Mouse (Mus musculus): ENCODE data around the gene Sytl2. TPM values are rescaled to one million over a fixed set of nuclear protein-coding genes. Genes with fewer than 3 reads are reported as not detected.

Gene Sytl2
- polyA plus RNA-seq (2012; rRNA removed): 90.2 and 106 TPM in 2 replicates

DNA sequence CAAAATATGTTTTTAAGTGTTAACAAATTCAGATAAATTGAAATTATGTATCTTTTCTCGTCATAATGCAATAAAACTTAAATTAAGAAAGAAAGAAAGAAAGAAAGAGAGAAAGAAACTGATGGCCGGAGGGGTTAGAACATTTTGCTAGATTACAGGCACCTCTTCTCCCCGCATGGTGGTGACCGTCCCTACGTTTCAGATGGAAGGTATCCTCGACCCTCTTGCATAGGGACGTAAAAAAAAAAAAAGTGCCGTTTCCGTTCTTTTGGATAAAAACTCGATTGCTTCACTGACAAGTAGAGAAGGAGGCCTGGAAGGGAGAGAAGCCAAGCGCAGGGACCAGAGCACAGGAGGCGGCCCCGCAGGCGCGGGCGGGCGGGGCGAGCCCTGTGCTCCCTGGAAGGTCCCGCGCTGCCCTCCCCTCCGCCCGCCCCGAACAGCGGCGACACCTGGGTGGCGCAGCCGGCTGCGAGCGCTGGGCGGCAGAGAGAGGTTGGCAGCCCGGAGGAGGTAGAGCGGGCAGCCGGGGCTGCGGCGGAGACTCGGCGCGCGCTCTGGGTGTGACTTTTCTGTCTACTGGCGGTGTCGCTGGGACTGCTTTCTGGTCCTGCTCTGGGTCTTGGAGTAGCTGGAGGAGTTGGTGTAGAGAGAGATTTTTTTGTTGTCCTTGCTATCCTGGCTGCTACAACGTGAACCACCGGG, at the start of gene Sytl2:
TSS of gene Sytl2 (plus strand) at position 311 of the 705 bp plus-strand sequence.
- peak; percentile 70 for DNase-seq (ENCODE audit: low spot score)

DNA sequence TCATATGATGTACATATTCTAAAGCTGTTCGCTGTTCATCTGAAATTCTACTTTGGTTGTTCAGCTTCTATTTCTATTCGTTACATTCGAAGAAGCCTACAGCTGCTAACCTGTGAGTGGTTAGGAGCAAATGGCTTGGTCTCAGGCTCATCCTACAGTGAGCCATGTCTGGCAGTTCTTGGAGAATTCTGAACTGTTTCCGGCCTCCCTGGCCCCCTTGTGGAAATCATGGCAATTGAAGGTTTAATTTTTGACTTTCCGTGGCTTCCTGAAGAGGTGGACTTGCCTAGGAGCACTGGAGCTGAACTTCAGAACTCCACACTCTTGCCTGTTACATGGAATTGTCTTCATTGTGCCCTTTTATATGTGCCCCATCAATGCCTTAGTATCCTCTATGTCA, 49.1 kb upstream of the Sytl2 start:
- DNase-seq (ENCODE audit: low spot score): no peak

DNA sequence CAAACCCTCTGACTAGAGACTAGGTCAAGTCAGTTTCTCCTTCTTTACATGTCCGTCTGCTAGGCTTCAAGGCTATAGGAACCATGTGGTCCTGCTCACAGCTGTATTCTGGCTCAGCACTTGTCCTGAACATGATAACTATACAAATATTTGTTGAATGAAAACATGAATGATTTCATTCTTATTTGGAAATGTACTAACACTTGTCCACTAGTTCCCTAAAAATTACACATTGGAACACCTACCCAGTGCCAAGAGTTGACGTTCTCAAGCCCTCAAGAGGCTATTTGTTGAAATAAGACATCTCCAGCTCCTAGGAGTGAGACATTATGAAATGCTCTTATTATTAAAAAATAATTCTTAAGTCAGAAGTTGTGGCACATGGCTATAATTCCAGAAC, 43.4 kb upstream of the Sytl2 start:
- no peak for DNase-seq (ENCODE audit: low spot score)

DNA sequence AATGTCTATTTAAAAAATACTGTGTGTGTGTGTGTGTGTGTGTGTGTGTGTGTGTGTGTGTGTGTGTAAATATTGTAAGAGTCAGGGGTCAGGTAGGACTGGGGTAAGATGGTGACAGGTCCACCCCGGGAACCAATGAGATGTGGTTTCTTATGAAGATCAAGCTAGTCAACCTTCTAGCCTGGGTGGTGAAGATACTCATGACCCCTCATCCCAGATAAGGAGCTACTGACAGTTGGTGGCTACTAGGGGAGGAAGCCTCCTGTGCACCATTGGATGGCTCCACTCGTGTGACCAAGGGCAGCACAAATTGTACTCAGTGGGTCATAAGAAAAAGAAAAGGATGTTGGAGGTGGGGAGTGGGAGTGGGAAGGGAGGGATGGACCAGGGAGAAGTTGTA, 42.2 kb upstream of the Sytl2 start:
- DNase-seq (ENCODE audit: low spot score): no peak

DNA sequence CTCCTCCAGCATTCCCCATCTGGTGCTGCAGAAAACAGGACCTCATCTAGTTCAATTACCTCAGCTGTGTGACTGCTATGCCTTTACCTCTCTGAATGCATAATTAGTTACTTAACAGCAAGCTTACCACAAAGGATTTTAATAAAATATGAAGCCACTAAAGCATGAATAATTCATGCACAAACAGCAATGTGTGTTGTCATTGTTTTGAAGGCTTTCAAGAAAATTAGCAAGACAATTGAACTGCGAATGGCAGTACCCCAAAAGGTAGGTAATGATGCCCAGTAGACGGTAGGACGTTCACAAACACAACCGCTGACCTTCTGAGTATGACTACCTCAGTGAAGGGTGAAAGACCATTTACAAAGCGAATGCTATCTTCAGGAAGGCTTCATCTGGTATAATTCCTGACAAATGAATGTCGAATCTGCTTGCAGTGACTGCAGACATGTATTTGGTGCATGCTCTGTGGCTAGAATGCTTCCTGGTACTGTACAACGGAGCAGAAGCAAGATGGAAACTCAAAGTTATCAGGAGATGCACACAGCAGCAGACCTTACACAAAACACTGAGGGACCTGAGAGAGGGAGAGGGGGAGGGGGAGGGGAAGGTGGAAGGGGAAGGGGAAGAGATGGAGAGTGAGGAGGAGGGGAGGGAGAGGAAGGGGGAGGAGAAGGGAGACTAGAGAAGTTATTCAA, 40.0 kb upstream of the Sytl2 start:
- no peak for DNase-seq (ENCODE audit: low spot score)

DNA sequence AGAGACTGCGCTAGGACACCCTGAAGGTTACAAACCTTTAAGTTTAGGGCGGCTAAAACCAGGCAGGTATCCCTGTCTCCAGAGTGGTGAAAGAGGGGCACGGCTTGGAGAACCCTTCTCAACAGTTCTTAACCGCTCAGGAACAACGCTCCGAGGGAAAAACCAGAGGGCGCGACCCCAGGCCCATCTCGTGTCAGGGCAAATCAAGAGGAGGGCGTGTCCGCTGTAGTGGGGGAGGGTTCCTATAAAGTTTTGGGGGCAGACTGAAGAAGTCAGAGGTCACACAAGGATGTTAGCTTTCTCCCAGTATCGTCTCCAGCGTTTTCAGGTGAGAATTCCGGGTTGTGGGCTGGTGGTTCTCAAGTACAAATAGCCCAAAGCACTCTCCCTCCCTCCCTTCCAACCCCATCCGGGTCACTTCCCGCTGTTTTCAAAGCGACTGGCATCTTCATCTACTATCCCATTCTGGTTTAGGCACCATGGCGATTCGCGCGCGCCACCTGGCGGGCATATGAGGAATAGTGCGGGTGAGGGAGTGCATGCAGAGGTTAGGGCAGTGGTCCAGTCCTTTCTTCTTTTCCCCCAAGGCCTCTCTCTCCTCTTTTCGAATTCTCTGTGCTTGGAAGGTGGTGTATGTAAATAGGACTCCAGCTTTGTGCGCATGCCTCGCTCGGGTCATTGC, 36.6 kb upstream of the Sytl2 start, which contains the start of gene Ccdc83:
TSS of gene Ccdc83 (minus strand) at position 489 of the 682 bp plus-strand sequence.
- DNase-seq (ENCODE audit: low spot score): peak; percentile 66

DNA sequence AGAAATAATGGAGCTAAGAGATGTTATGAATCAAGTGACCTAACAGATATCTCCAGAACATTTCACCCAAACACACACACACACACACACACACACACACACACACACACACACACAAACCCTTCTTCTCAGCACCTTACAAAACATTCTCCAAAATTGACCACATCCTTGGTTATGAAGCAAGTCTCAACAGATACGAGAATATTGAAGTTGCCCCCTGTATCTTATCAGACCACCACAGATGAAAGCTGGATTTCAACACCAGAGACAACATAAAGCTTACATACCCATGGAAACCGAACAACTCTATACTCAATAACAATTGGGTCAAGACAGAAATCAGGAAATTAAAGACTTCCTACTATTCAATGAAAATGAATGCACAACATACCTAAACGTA, 31.9 kb upstream of the Sytl2 start:
- DNase-seq (ENCODE audit: low spot score): no peak

DNA sequence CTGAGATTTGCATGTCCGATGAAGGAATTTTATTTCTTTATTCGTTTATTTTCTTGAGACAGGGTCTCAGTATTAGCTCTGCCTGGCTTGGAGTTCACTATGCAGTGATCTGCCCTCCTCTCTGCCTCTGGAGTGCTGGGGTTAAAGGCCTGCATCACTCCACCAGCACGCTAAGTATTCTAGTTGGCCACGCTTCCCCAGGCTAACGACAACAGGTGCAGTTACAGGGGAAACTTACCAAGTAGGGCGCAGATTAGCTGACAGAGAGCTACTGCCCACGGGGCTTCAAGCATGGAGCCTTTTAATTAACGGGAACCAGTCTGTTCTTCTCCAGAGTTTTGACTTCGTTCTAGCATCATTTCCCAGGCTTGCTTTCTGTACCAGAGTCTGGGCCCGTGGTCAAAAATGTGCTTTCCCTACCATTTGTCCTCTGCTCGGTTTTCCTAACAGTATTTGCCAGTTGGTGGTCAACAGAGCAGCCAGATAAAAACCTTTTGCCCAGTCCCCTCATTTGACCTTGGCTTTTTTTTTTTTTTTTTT, 27.4 kb upstream of the Sytl2 start:
- no peak for DNase-seq (ENCODE audit: low spot score)

DNA sequence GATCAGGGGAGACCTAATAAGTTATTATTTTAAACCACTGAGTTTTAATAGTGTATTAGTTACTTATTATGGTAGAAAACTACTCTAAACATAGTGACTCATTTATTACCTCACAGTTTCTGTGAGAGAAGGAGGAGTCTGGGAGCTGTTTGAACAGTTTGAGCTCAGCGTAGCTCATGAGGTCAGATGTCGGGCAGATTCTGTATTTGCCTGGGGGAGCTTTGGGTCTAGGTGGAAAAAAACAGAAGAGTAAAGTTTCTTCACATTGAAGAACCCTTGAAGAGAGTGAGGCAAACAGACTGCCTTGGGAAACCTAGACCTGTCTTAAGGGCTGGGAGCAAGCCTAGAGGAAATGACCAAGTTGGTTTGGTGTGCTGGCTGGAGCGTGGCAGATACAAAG, 24.8 kb upstream of the Sytl2 start:
- no peak for DNase-seq (ENCODE audit: low spot score)

DNA sequence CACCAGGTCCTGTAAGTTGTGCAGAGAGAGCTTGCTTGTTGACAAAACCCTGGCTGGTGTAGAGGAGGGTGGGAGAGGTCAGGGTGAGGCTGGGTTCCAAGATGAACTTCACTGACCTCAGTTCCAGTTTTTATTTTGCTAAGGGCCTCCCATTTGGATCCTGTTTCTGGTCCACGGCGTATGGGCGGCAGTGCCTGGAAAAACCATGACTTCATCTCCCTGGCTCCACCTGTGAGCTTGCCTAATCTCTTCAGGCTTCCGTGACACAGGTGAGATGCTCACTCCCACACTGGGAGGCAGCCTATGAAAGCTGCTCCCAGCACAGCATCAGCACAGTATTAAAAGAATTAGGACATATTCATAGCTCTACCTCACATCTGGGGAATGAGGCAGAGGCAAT, 24.3 kb upstream of the Sytl2 start:
- DNase-seq (ENCODE audit: low spot score): no peak

DNA sequence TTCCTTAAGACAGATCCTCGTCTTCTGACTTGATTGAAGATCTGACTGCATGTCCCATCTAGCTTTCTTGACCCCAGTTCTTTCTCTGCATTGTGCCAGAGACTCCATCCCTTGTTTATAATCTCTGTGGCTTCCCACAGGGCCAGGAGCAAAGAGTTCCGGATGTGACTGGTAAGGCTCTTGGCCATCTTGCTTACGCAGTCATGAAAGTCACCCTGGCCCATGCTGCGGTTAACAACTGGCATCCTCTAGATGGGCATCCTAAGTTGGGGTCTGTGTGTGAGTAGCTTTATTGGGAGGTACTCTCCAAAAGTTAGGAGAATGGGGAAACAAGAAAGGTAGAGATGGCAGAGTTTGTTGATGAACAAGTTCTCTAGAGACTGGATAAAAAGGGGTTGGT, 22.9 kb upstream of the Sytl2 start:
- DNase-seq (ENCODE audit: low spot score): no peak

DNA sequence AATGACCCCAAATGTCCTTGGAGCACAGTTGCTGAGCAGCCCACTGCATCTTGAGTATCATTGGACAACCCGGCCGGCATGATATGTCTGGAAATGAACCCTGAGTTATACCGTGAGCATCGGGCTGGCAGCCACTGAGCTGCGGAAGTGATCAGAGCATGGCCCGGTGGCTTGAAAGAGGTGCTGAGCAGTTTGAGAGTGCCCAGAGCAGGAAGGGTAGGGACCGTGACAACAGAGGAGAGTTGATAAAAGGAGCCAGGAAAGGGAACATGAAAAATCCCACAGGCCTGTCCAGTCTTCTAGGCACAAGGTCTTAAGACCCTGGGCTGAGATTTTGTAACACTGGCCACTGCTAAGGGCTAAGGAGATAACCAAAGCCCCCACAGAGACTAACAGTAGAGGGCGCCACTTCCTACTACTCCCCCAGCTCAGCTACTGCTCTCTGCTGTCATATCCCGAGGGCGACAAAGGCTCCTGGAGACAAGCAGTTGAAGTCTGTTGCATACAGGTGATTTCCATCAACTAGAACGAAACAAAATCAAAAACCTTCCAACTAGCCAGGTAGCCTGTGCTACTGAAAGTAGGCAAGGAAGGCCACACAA, 21.7 kb upstream of the Sytl2 start:
- DNase-seq (ENCODE audit: low spot score): no peak

DNA sequence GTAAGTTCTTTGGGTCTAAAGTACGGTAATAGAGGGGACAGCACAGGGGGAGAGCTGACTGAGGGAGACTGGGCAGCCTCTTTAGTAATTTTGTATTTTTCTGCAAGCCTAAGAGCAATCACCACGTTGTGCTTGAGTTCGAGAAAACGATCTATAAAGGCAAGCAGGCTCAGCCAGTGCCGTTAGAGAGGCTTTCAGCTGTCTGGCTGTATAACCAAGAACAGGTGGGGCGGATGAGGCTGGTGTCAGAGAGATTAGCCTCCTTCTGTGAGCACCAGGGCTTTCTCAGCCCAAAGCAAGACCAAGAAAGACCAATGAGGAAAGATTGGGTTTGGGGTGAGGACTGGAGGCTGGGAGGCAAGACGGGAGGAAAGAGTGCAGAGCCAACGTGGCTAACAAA, 21.2 kb upstream of the Sytl2 start:
- DNase-seq (ENCODE audit: low spot score): no peak

DNA sequence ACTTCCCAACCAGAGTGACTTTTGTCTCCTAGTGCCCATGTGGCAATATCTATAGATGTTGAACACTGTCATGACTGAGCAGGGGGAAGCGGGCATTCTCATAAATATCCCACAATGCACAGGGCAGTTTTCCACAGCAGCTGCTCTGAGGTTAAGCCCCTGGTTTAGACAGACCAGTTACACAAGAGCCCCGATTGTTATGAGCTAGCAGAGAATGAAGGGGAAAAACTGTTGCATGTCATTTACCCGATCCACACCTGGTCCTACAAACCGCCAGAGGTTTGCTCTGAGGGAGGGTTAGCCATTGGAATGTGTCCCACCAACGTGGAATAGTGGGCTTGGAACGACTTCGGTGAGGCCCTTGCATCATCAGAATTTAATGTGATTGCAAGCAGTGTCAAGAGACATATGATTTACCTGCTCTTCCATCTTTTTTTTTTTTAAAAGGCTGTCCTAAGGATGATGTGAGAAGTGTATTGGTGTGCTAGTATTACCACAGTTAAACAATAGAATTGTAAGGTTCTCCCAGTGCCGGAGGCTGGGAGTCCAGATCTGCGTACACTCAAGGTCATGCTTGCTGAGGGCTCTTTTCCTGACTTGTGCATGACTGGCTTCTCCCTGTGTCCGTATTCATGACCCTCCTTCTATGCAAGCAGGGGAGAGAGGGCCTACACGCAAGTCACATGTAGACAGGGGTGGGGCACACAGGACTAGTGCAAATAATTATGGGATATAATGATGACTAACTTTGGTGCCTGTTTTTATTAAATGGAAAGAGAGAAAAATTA, 20.1 kb upstream of the Sytl2 start:
- DNase-seq (ENCODE audit: low spot score): no peak

DNA sequence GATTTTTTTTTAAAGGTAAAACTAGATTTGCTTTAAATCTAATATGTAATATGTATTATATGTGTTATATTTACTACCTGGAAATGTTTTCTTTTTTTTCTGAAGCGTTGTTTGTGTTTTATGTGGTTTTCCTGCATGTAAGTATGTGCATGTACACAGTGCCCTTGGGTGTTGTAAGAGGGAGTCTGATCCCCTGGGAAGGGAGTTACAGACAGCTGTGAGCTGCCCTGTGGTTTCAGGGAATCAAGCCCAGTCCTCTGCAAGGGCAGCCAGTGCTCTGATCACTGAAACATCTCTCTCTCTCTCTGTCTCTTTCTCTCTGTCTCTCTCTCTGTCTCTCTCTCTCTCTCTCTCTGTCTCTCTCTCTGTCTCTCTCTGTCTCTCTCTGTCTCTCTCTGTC, 19.3 kb upstream of the Sytl2 start:
- DNase-seq (ENCODE audit: low spot score): no peak

DNA sequence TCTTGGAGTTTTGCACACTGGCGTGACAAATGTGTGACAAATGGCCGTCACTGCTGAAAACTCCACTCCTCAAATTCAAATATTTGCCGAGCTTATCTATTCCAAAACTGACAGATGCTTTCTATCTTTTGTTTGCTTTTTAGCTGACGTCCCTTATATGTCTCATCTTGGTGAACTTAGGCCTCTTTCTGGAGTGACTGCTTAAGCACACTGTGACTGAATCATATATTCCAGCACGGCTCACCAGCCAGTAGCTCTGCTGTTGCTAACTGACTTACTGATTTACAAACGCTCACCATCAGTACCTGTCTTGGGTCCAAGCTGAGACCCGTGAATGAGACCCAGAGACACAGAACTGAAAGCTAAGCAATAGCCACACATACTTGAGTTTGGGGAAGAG, 17.3 kb upstream of the Sytl2 start:
- no peak for DNase-seq (ENCODE audit: low spot score)

DNA sequence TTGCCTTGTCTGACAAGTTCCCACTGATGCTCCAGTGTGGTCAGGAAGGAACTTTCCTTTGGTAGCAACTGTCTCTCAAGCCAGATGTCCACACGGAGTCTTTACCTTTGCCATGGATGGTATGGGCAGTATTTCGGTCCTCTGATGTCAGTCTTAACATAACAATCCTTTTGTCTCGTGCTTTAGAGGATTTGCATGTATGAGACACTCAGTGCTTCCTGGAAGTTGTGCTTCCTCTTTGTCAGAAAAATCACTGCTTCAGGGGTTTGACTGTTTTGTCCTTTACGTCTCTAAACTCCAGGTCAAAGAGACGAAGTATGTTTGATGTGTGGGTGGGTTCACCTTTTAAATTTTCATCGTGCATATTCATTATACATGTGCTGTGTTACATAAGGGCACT, 10.2 kb upstream of the Sytl2 start:
- no peak for DNase-seq (ENCODE audit: low spot score)

DNA sequence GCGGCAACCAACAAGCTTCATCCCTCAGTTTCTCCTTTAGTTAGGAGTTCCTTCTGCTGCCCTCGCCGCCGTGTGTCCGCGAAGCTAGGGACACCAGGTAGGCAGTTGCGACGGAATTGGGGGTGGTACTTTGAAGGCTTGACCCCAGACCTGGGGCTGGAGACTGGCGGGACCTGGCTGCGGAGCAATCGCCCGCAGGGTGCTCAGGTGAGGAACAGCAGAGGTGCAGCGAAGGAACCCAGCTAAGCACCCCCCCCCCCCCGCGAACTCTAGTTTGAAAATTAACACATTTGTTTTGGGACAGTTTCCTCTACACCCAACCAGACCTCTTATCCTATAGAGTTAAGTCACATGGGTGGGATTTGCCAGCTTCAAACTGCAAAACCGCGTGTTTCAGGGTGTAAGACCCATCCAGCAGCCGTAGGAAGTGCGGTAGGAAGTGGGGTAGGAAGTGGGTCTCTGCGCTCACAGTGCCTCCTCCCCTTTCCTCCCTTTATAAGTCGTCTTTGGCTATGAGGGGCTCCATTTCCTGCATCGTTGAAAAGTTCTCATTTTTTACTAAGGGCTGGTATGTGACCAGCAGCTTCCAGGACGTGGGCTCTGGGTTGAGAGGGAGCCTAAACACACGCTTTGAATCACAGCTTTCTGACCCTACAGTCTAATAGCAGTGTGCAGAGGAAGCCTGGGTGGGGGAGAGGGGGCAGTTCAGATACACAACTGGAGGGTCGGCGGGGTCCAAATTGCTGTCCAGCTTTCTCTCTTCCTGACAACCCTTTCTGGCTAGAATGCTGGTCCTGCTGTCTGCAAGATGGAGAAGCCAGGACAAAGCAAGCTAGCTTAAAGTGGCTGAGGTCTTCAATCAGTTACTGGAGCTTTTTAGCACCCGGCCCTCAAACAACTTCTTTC, 848 bp downstream of the Sytl2 start:
- peak; percentile 30 for DNase-seq (ENCODE audit: low spot score)

DNA sequence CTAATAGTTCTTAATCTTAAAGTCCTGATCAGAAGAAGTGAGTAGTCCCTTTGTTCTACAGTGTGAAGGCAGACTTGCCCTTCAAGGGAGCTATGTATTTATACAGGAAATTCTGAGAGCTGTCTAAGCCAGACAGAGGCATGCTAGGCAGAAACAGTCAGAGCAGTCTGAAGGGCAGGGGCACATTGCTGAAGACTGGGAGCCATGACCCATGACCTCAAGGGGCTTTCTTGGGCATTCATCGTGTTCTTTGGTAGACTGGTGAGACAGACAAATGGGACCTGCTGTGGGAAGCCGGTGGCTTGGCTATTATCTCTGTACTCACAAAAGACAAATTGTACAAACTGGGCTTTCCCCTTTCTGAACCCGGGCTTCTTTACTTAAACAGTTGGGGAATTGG, 4.0 kb downstream of the Sytl2 start:
- no peak for DNase-seq (ENCODE audit: low spot score)

DNA sequence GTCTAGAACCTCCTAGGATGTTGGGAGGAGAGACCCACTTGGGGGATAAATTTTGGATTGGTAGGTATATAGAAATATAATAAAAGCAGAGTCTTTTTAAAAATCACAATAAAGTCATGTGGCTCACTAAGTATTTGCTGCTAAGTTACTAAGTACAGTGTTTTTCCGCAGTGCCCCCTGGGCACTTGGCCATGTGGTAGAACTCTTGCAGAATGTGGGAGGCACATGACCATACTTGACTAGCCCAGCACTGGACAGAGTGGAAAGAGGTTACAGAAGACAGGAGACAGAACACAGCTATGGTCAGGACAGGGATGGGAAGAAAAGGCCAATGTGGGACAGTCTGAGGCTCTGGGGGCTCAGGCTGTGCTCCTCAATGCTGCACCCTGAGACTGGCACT, 4.9 kb downstream of the Sytl2 start:
- DNase-seq (ENCODE audit: low spot score): no peak
